Mouse (Mus musculus): ENCODE data around the gene Evi2b. TPM values are rescaled to one million over a fixed set of nuclear protein-coding genes. Genes with fewer than 3 reads are reported as not detected.

Gene Evi2b
- polyA plus RNA-seq, 1 experiment from 2014 or later: 0.35 TPM

GRCm38 (mm10) chr11:79530333-79530761 is 6.8 kb upstream of the Evi2b start, which contains the start of the genes Evi2 and Evi2a:
Evi2 (minus strand) TSS chr11:79530589.
Evi2a (minus strand) TSS chr11:79530609.
- Histone ChIP-seq H3K27ac (no peak within 1 kb of the TSS), H3K9me3 (no peaks in the 10 kb centered on the region), H3K4me1 (replicated peaks) (no peaks in the 10 kb centered on the region), H3K4me3 (no peak within 1 kb of the TSS), H3K27me3 (ENCODE audit: insufficient read depth, poor library complexity, severe bottlenecking) (no peaks in the 10 kb centered on the region), H3K36me3 (peaks cover 51% of the 10 kb centered on the region)
- no peak for DNase-seq (ENCODE audit: low spot score)
- WGBS: 88% methylated on average over 7 of the region's 7 CpGs

DNA sequence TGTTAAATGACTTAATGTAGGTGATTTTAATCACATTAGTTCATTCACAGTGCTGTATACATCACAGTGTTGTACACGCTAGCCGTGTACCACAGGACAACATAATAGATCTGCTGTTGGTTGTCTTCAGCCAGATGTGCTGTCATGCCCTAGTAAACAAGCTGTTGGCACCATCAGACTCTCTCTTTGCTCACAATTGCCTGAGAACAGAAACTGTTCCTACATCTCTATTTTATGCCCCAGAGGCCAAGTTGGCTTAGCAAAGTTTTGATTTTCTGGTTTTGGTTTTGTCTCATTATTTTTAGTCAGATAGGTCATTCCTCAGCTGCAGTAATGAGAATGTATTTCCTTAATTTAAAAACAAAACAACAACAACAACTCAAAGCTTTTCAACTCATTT is 6.2 kb upstream of the Evi2b start:
- Histone ChIP-seq H3K9me3 (no peaks in the 10 kb centered on the region), H3K27ac (no peak overlapping the region), H3K4me1 (replicated peaks) (no peaks in the 10 kb centered on the region), H3K27me3 (ENCODE audit: insufficient read depth, poor library complexity, severe bottlenecking) (no peaks in the 10 kb centered on the region), H3K36me3 (peaks cover 56% of the 10 kb centered on the region), H3K4me3 (no peak overlapping the region)
- WGBS: 89% methylated on average over 2 of the region's 2 CpGs
- DNase-seq (ENCODE audit: low spot score): no peak

DNA sequence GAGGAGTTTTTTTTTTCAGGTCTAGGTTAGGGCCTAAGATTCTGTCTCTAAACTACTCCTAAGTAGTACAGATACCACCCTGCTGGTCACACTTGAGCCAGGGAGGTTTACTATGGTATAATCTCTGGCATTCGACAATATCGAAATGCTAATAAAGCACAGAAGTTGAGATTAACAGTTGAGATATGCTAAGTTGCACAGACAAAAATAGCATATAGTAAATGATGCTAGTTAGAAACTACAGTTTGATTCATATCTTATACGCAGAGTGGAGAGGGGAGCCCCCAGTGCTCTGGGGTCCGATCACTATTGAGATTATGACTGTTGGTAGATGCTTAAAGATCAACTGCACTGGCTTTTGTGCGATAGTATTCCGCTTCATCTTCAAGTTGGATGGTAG is 5.7 kb upstream of the Evi2b start:
- no peaks in the 10 kb centered on the region for H3K27me3 ChIP-seq (ENCODE audit: insufficient read depth, poor library complexity, severe bottlenecking)
- 97% methylated on average over 6 of the region's 6 CpGs for WGBS
- no peak overlapping the region for H3K4me3 ChIP-seq
- no peaks in the 10 kb centered on the region for H3K9me3 ChIP-seq
- H3K4me1 ChIP-seq (replicated peaks): no peaks in the 10 kb centered on the region
- H3K36me3 ChIP-seq: peaks cover 58% of the 10 kb centered on the region
- DNase-seq (ENCODE audit: low spot score): no peak
- no peak overlapping the region for H3K27ac ChIP-seq

DNA sequence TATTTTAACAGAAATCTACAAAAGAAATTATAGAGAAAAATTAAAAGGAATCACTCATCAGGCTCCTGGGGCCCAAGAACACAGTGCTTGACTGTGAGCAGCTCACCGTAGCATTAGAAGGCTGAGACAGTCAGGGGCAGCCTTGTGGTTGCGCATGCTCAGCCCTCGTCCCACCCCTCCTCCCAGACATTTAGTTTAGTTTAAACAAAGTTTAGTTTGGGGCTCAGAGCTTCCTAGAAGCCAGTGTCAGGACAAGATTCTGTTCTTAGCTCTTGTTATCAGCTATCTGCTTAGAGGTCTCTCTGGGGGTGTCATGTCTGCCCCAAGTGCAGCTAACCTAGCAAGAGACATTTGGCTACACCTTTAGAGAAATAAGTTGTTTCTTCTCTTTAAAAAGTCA is 5.0 kb upstream of the Evi2b start:
- H3K4me1 ChIP-seq (replicated peaks): no peaks in the 10 kb centered on the region
- WGBS: 94% methylated on average over 3 of the region's 3 CpGs
- H3K27ac ChIP-seq: no peak overlapping the region
- DNase-seq (ENCODE audit: low spot score): no peak
- no peaks in the 10 kb centered on the region for H3K9me3 ChIP-seq
- H3K36me3 ChIP-seq: peaks cover 59% of the 10 kb centered on the region
- H3K27me3 ChIP-seq (ENCODE audit: insufficient read depth, poor library complexity, severe bottlenecking): no peaks in the 10 kb centered on the region
- H3K4me3 ChIP-seq: no peak overlapping the region

DNA sequence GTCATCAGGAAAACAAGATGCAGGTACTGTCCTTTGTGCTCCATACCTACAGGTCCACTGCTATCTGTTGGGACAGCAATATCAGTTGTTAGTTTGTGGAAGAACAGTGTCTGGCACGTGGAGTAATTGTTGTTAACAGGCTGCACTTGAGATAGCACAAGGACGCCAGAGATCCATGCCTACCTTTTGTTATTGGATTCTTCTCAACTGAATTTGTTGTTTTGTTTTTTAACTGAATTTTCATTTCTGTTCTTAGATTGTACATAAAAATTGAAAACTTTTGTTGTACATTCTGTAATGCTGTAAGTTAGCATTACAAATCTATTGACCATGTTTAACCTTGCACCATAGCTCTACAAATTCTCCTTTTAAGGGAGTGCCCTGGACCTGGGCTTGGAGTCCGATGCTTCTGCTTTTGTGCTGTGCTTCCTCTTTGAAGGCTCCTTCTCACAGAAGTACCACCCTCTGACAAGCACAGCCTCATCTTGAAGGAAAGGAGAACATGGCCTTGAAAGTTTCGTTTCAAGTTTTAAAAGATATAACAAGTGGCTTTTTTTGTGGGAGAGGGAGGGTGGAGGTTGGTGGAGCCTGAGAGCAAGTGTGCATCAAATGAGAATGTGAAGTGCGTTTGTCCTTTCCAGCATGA is 4.3 kb upstream of the Evi2b start:
- Histone ChIP-seq H3K4me1 (replicated peaks) (no peaks in the 10 kb centered on the region), H3K27me3 (ENCODE audit: insufficient read depth, poor library complexity, severe bottlenecking) (no peaks in the 10 kb centered on the region), H3K9me3 (no peaks in the 10 kb centered on the region), H3K36me3 (peaks cover 55% of the 10 kb centered on the region), H3K27ac (no peak overlapping the region), H3K4me3 (no peak overlapping the region)
- DNase-seq (ENCODE audit: low spot score): no peak
- WGBS: 92% methylated on average over 5 of the region's 5 CpGs

DNA sequence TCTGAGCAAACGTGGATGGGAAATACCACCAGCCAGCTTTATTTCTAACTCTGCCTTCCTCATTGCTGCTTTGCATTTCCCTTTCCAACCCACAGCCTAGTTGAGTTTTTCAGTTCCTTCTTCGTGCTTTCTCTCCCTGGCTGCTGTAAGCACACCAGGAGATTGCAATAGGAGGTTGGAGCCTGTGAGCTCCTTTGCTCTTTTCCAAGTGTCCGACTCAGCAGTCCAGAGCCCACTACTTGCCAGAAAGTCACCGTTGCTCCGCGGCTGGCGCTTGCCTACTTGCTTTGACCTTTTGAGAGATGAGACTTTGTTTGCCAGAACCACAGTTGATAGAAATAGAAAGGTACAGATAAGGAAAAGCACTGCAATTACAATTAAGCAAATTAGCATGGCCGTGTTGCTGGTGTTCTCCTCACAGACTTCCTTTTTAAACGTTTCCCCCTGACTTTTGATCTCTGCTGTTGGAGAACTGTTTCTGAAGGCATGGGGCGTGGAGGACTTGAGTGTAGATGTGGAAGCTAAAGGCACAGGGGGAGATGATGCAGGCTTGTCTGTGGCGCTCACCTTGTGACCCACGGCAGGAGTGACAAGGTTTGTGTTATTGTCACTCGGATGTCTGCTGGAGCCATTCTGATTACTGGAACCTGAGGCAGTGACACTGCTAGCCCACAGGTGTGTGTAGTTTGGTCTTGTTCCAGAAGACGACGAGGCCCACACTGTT is 3.6 kb upstream of the Evi2b start:
- WGBS: 85% methylated on average over 15 of the region's 15 CpGs
- DNase-seq (ENCODE audit: low spot score): no peak
- no peaks in the 10 kb centered on the region for H3K4me1 ChIP-seq (replicated peaks)
- no peak overlapping the region for H3K4me3 ChIP-seq
- no peaks in the 10 kb centered on the region for H3K27me3 ChIP-seq (ENCODE audit: insufficient read depth, poor library complexity, severe bottlenecking)
- H3K36me3 ChIP-seq: peaks cover 52% of the 10 kb centered on the region
- H3K27ac ChIP-seq: no peak overlapping the region
- no peaks in the 10 kb centered on the region for H3K9me3 ChIP-seq

DNA sequence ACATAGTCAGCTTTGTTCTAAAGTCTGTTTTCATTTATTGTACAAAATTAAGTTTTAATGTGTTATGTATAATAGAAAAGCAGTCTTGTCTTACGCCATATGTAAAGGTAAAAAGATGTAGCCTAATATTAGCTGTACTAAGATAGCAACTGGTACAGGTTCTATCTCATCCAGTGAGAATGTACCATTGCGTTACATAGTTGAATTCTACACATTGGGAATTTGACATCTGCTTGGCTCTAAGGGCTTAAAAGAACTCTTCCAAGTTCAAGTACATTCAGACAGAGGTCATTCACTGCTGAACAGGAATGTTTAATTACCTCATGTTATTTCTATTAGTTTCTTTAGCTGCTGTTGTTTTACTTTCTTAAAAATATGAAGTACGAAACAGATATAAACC is 3.0 kb upstream of the Evi2b start:
- no peaks in the 10 kb centered on the region for H3K4me1 ChIP-seq (replicated peaks)
- H3K4me3 ChIP-seq: no peak overlapping the region
- 92% methylated on average over 3 of the region's 3 CpGs for WGBS
- DNase-seq (ENCODE audit: low spot score): no peak
- no peaks in the 10 kb centered on the region for H3K27me3 ChIP-seq (ENCODE audit: insufficient read depth, poor library complexity, severe bottlenecking)
- no peaks in the 10 kb centered on the region for H3K9me3 ChIP-seq
- no peak overlapping the region for H3K27ac ChIP-seq
- H3K36me3 ChIP-seq: peaks cover 48% of the 10 kb centered on the region

DNA sequence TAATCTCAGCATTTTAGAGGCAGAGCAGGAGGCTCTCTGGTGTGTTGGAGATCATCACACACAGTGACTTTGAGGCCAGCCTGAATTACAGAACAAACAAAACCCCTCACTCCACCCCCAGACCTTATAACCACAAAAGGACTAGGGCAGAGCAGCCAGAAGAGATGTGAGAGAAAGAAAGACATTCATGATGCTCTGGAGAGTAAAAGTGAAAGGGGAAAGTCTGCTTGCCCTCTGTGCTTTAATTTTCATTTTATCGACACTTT is 681 bp upstream of the Evi2b start:
- DNase-seq (ENCODE audit: low spot score): no peak
- WGBS: 80% methylated on average over 1 of the region's 1 CpGs
- no peaks in the 10 kb centered on the region for H3K4me1 ChIP-seq (replicated peaks)
- no peaks in the 10 kb centered on the region for H3K9me3 ChIP-seq
- no peaks in the 10 kb centered on the region for H3K27me3 ChIP-seq (ENCODE audit: insufficient read depth, poor library complexity, severe bottlenecking)
- H3K36me3 ChIP-seq: peaks cover 38% of the 10 kb centered on the region
- no peak overlapping the region for H3K27ac ChIP-seq
- no peak overlapping the region for H3K4me3 ChIP-seq

- 94% methylated on average over 1 of the region's 1 CpGs for WGBS
These were observed 618 bp downstream of the Evi2b start for GRCm38 (mm10) chr11:79522944-79523343.

GRCm38 (mm10) chr11:79521930-79522329 is 1.6 kb downstream of the Evi2b start:
- Histone ChIP-seq H3K27me3 (ENCODE audit: insufficient read depth, poor library complexity, severe bottlenecking) (no peaks in the 10 kb centered on the region), H3K27ac (no peak overlapping the region), H3K36me3 (peaks cover 20% of the 10 kb centered on the region; the same call in 1 of the 2 replicates), H3K4me3 (no peak overlapping the region), H3K4me1 (replicated peaks) (no peaks in the 10 kb centered on the region), H3K9me3 (no peaks in the 10 kb centered on the region)
- DNase-seq (ENCODE audit: low spot score): no peak

More at GRCm38 (mm10) chr11:79522944-79523343, 618 bp downstream of the Evi2b start:
- Histone ChIP-seq H3K4me3 (no peak overlapping the region), H3K9me3 (no peaks in the 10 kb centered on the region), H3K4me1 (replicated peaks) (no peaks in the 10 kb centered on the region), H3K36me3 (peaks cover 28% of the 10 kb centered on the region; the same call in 1 of the 2 replicates), H3K27ac (no peak overlapping the region), H3K27me3 (ENCODE audit: insufficient read depth, poor library complexity, severe bottlenecking) (no peaks in the 10 kb centered on the region)
- no peak for DNase-seq (ENCODE audit: low spot score)

- Histone ChIP-seq H3K36me3 (0 out of 2 replicates have a peak, but pooled peaks cover 17% of the 10 kb centered on the region), H3K9me3 (no peaks in the 10 kb centered on the region), H3K4me3 (no peak overlapping the region), H3K27me3 (ENCODE audit: insufficient read depth, poor library complexity, severe bottlenecking) (no peaks in the 10 kb centered on the region), H3K4me1 (replicated peaks) (no peaks in the 10 kb centered on the region), H3K27ac (no peak overlapping the region)
- no peak for DNase-seq (ENCODE audit: low spot score)
These were observed 2.8 kb downstream of the Evi2b start for GRCm38 (mm10) chr11:79520772-79521171.

DNA sequence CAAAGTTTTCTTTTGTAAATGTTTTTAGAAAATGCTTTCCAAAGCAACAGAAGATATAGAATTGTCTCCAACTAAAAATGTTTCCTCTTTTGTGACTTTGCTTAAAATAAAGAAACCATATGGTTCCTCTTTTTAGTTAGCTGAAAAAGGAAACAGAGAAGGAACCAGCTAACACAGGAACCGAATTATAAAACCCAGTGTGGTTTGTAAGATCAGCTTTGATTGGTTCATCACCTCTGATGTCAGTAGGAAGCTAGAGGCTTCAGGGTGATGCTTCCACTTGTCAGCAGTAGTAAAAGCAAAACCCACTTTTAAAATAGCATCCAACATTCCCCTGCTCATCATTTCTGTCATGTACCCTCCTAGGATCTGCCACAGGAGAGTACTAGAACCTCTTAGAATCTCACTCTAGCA is 3.7 kb downstream of the Evi2b start:
- H3K36me3 ChIP-seq: 0 out of 2 replicates have a peak, but pooled peaks cover 10% of the 10 kb centered on the region
- H3K9me3 ChIP-seq: no peaks in the 10 kb centered on the region
- 82% methylated on average over 1 of the region's 1 CpGs for WGBS
- no peak for DNase-seq (ENCODE audit: low spot score)
- H3K4me1 ChIP-seq (replicated peaks): no peaks in the 10 kb centered on the region
- no peak overlapping the region for H3K4me3 ChIP-seq
- H3K27me3 ChIP-seq (ENCODE audit: insufficient read depth, poor library complexity, severe bottlenecking): no peaks in the 10 kb centered on the region
- no peak overlapping the region for H3K27ac ChIP-seq

DNA sequence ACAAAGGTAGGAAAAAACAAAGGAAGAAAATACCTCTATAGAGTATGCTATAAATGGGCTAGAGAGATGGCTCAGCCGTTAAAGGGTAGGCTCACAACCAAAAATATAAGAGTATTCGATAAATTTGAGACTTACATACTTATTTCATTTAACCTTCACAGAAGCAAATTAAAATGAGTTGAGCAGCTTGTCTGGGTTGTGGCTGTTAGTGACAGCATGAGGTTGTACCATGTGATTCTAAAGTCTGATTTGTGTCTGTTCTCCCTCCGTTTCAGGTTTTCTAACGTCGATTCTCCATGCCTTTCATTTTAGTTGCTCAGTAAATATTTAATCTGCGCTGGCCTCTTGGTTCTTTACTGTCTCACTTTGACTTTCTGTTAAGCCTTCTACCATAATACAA is 4.3 kb downstream of the Evi2b start:
- WGBS: 91% methylated on average over 6 of the region's 6 CpGs
- H3K27me3 ChIP-seq (ENCODE audit: insufficient read depth, poor library complexity, severe bottlenecking): no peaks in the 10 kb centered on the region
- no peak for DNase-seq (ENCODE audit: low spot score)
- H3K9me3 ChIP-seq: no peaks in the 10 kb centered on the region
- no peak overlapping the region for H3K27ac ChIP-seq
- H3K4me3 ChIP-seq: no peak overlapping the region
- 0 out of 2 replicates have a peak, but pooled peaks cover 8% of the 10 kb centered on the region for H3K36me3 ChIP-seq
- no peaks in the 10 kb centered on the region for H3K4me1 ChIP-seq (replicated peaks)
